Mouse (Mus musculus): Measurements from ENCODE around the gene B3gnt5.
"Not testable (repeated sequence)": the region's sequence is repeated elsewhere in the genome, so short reads cannot be mapped to it uniquely, and the experiment has no call there.

B3gnt5 gene

GRCm38 (mm10) chr16:19760074-19760473, at the start of gene B3gnt5:
Gene B3gnt5, plus strand, starts transcription at chr16:19760208.
- no peak for DNase-seq (ENCODE audit: low read depth)

DNA sequence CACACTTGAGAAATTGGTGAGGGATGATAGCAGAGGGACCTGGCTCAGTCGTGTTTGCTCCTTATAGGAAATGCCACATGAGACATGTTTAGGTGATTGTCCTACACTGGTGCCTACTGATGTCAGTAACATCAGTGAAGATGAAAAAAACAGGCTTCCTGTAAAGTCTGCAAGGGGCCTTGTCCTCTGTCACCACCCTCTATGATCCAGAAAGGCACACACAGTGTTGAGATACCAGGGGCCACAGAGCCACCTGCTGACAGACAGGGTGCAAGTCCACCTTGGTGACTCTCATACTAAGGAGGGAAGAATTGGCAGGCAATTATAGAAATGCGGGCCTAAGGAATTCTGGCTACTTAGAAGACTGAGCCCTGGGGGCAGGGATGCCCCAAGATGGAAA, 39.0 kb upstream of the B3gnt5 start:
- no peak for DNase-seq (ENCODE audit: low read depth)

- not testable (repeated sequence) for DNase-seq (ENCODE audit: low read depth)
Observed at GRCm38 (mm10) chr16:19724139-19724538, 35.9 kb upstream of the B3gnt5 start.

- DNase-seq (ENCODE audit: low read depth), result no peak
Observed at GRCm38 (mm10) chr16:19732896-19733295, 27.1 kb upstream of the B3gnt5 start.

DNA sequence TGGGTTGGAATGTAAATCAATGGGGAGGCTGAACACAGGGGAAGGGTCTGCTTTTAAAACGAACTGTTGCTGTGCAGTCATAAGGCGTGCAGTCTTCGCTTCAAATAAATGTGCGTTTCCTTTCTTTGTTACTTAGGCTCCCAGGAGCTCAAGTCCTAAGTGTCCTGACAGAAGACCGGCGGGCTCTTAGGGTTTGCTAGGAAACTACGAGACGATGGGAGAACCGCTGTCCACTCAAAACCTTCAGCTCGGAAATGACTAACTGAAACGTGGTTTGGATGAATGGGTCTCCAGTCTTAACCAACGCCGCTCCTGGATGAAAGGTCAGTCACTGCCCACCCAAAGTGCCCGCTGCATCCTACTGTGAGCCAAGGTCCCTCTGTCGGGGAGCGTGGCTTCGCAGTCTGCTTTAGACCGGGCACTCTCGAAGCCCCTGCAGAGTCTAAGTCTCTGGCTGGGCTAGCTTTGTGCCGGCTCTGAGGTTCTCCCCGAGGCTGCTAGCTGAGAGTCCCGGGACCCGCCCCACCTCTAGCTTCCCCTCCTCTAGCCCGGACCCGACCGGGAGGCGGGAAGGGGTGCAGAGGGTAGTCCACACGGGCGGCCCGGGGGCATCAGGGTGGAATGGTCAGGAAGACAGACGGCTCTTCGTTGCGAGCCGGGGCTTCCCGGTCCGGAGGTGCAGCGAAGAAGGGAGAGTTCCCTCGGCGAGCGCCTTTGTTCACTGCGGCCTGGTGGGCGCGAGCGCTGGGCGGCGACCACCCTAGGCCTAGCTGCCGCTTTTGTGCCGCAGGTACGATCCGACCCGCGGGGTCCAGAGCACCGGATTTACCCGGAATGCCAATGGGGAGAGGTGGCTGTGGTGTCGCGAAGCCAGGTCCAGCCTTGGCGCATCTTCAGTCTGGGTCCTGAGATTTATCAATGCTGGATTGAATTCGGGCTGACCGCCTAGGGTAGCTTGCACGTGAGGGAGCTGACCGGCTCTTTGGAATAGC, 793 bp downstream of the B3gnt5 start:
- DNase-seq (ENCODE audit: low read depth), result no peak

GRCm38 (mm10) chr16:19761691-19762090, 1.7 kb downstream of the B3gnt5 start:
- no peak for DNase-seq (ENCODE audit: low read depth)

DNA sequence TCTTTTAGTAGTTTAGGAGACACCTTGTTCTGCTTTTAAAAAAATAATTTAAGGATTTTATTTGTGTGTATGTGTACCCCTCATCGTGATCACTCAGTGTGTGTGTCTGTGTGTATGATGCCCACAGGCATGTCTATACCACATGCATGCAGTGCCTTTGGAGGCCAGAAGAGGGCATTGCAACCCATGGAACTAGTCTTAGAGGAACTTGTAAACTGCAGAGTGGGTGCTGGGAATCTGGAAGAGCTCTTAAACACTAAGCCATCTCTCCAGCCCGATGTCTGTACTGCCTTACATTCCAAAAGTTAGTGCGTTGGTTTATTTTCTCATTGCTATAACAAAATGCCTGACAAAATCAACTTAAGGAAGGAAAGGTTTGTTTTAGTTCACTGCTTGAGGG, 6.1 kb downstream of the B3gnt5 start:
- DNase-seq (ENCODE audit: low read depth), result no peak

- DNase-seq (ENCODE audit: low read depth), result no peak
Observed at GRCm38 (mm10) chr16:19768046-19768445, 8.0 kb downstream of the B3gnt5 start.

DNA sequence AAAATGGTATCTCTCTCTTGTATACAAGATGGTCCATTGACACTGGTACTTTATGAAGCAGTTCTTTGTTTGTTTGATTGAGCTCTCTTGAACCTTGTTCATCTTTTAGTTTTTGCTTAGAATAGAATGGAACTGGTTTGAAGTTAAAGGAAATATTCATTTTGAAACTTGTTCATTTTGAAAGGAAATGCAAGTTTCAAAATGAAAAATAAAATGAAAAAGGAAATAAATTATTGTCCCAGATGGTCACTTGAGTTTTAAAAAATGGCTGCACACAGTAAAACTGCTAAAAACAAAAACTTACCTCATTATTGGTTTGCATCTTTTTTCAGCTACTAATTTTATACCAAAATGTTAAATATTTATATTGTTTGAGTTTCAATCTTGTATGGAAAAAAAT, 12.0 kb downstream of the B3gnt5 start:
- no peak for DNase-seq (ENCODE audit: low read depth)

DNA sequence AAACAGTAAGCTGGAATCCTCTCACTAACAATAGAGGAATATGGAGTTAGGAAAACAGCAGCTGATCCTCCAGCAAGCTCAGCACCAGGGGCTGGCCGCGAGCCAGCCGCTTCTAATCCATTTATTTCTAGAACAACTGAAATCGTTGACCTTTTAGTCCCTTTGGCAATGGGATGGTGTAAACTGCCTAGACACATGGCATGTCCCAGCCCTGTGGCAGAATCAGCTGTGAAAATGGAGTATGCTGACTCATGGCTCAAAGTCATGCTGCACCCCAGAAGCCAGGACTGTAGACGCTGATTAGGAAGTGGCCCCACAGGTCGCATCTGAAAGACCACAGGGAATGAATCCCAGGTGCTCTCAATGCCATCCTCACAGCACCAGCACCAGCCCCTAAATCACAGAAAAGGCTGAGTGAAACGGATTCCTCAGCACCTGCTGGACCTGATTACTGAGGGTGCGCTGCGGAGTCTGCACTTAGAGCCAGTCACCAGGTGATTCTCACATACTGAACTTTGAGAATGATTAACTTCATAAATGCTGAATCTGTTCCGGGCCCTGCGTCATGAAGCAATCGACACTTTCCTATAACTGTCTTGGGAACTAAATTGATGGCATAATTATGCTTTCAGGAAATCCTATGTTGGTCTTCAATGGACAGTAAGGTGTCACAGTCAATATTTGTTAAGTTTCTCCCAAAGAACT, 26.5 kb downstream of the B3gnt5 start:
- DNase-seq (ENCODE audit: low read depth), result no peak

- no peak for DNase-seq (ENCODE audit: low read depth)
Observed at GRCm38 (mm10) chr16:19789914-19790313, 29.9 kb downstream of the B3gnt5 start.

GRCm38 (mm10) chr16:19818801-19819200, 58.8 kb downstream of the B3gnt5 start:
- no peak for DNase-seq (ENCODE audit: low read depth)

Measured in fibroblast of lung, adult 2 months (primary cell).